Mouse (Mus musculus) adrenal gland (tissue): ENCODE data around the gene Lrrn3.

Experiments
- intact Hi-C: fragments of 180-260 bp; cut with DNase I; formaldehyde crosslinking; loops from one replicate; pipeline ENCODE4 v1.15.1; 2025
- long read RNA-seq, 2 experiments: library from polyadenylated mRNA; unstranded; transcript quantifications; one replicate each; pipeline ENCODE4 v2.0.0; 2020; ENCODE audit warnings: borderline replicate concordance in 1 of 2; ENCODE audit not compliant: insufficient replicate concordance in 1 of 2

Lrrn3 gene
- long read RNA-seq, experiment 1, transcript Lrrn3-201 (2 exons, 3,865 nt): major isoform, 29 of 33 reads
- long read RNA-seq, experiment 1, partial matches to known transcripts: 1 of 33 reads
- long read RNA-seq, experiment 1, other reads (novel, unspliced or antisense): 3 of 33 reads
- long read RNA-seq, experiment 2, transcript Lrrn3-201 (2 exons, 3,865 nt): major isoform, 35 of 37 reads
- long read RNA-seq, experiment 2, partial matches to known transcripts: 0 of 37 reads
- long read RNA-seq, experiment 2, other reads (novel, unspliced or antisense): 2 of 37 reads

DNA sequence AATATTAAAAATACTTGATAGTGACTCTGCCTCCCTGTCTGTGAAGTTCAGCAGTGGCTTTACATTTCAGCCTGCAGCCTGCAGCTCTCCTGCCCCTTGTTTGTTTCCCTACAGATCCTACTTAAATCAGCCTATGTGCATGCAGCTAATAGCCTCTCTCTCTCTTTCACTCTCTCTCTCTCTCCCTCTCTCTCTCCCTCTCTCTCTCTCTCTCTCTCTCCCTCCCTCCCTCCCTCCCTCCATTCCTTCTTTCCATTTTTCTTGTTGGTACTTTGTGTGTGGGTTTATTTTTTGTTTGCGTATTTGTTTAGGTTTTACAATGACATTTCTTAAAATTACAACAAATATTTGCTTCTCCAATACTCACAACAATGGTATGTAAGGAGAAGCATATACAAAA is at the start of gene Lrrn3:
Gene Lrrn3 (minus strand): TSS at position 101 of the 400 bp plus-strand sequence.
- intact Hi-C loops: loop anchor here (5.0 to 10.0 kb wide), 4 partner anchors 198 to 649 kb away; no protein-coding TSS in a partner anchor

GRCm38 (mm10) chr12:41528410-41528809 is 42.2 kb upstream of the Lrrn3 start:
- intact Hi-C loops: no loop called here

- intact Hi-C loops: no loop called here
Measured at GRCm38 (mm10) chr12:41526688-41527087, 40.5 kb upstream of the Lrrn3 start.

- intact Hi-C loops: no loop called here
Measured at GRCm38 (mm10) chr12:41521671-41522070, 35.4 kb upstream of the Lrrn3 start.

DNA sequence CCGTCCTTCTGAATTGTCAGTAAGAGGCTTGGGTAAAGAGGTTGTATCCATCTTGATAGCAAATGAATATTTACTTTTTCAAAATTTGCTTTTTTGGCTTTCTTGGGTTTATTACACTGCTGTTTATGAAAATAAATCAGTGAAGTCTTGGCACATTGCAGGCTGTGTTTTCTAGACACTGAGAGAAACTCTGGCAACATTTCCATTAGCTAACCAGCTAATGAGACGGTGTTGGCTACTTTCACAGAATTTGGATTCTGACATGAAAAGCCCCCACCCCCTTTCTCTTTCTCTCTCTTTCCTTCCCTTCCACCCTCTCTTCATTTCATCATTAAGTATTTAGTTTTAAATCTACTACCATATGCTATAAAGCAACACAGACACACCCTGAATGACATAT is 34.1 kb upstream of the Lrrn3 start:
- intact Hi-C loops: no loop called here

GRCm38 (mm10) chr12:41518897-41519296 is 32.7 kb upstream of the Lrrn3 start:
- intact Hi-C loops: no loop called here

DNA sequence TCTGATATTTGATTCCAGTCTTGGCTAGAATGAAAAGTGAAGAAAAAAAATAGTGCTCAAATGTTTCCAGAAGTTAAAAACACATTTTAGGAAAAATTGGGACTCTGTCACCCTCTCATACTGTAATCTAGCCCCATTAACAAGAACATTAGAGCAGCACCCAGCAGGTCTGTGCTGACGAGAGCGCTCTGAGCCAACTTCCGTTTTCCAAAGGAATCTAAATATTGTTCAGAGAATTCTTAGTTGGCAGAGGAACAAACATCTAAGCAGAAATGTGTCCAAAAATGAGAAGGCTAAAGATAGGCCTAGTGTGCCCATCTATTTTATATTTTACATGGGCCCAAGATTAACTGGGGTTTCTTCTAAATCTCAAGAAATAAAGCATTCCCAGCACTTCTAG is 24.4 kb upstream of the Lrrn3 start:
- intact Hi-C loops: no loop called here

GRCm38 (mm10) chr12:41508610-41509009 is 22.4 kb upstream of the Lrrn3 start:
- intact Hi-C loops: no loop called here

DNA sequence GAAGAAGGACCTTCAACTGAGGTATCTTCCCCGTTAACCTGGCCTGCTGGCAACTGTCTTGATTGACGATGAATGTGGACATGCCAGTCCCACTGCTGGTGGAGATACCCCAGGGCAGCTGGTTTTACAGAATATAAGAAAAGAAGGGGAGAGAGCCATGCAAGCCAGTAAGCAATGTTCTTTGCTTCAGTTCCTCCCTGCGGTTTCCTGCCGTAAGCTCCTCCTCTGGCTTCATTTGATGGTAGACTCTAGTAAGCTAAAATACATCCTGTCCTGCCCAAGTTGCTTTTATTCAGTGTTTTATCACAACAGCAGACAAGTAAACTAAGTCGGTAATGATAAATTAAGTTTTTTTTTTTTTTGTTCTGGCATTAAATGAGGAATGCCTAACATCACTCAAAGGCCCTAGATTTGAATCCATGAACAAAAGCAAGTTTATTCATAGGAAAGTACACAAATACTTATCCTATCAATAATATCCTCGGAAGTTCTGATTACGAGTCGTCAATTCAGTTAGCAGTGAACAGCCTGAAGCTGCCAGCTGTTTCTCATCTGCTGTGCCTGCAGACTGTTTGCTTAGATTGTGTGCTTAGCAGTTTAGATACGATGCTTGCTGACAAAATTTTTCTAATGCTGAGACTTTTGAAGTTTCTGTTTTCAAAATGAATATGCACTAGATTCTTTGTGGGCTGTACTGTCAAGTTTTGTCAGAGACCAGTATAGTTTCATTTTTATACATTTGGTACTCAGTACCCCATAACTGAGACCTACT is 14.0 kb upstream of the Lrrn3 start:
- intact Hi-C loops: no loop called here

GRCm38 (mm10) chr12:41494620-41495019 is 8.4 kb upstream of the Lrrn3 start:
- intact Hi-C loops: no loop called here

- intact Hi-C loops: loop anchor here (5.0 to 10.0 kb wide), 4 partner anchors 198 to 650 kb away; no protein-coding TSS in a partner anchor
Measured at GRCm38 (mm10) chr12:41487005-41487404, 774 bp upstream of the Lrrn3 start.

DNA sequence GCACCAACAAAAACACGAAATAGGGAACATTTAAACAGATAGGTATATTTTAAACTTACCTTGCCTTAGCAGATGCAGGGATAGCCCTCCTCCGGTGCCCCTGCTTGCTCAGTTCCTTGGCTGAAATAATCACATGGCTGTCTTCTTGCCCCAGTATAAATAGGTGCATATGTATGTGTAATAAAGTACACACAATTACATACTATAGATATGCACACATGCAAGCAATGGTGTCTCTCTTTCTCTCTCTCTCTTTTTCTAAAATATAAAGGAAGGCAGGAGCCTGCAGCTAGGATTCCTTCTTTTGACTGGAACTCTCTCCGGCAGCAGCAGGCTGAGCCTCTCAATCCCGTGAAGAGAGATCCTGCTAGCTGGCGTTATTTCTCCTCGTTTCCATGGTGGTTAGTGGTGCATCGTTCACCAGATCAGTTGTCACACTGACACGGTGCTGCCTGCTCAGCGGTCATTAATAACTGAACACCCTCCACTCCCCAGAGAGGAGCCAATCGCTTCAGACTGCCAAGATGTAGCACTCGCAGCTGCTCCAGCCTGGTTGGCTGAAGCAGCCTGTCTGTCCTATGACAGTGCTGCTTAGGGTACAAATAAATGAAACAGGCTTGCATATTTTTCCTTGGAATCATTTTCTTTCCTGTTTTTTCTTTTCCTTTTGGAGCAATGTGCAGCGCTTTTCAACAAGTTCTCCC is 567 bp downstream of the Lrrn3 start:
- intact Hi-C loops: loop anchor here (5.0 to 10.0 kb wide), 4 partner anchors 199 to 648 kb away; no protein-coding TSS in a partner anchor

- intact Hi-C loops: loop anchor here (5.0 to 10.0 kb wide), 4 partner anchors 200 to 648 kb away; no protein-coding TSS in a partner anchor
Measured at GRCm38 (mm10) chr12:41484689-41485511, 1.3 kb downstream of the Lrrn3 start.

DNA sequence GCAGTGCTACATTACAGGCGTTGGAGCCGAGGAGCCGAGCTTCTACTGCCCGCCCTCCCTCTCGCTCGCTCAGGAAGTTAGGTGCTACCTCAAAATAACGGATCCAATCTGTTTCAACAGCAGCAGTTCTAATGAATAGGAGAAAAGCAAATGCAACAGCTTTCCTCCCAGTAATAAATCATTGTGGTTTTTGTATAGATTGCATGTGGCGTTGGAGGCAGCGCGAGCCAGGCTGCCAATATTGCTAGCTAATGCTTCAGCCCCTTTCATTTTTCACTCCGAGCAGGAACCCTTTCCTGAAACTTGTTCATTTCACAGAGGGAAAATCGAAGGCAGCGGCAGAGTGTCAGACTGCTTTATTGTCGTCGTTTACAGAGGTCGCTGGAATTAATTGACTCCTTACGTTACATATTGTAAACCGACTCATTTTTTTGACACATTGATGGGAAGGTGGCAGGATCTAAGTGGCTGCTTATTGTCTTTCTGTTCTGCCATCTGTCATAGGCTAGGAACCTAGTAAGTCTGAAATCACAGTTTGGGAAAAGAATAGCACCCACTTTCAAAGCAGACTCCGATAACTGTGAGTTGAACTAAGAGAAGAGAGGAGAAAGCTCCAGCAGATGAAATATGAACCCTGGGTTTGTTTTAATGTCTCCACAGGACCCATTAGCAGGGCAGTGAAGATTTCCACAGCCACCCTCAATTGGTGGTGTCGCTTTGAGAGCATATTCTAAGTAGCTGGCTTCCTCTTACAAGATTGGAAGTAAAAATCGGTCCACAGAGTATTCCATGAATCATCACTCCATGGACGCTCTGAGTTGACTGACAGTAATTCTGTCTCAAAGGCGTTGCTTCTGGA is 2.4 kb downstream of the Lrrn3 start:
- intact Hi-C loops: loop anchor here (10.0 kb wide), 2 partner anchors 201 to 259 kb away; no protein-coding TSS in a partner anchor

GRCm38 (mm10) chr12:41483091-41483592 is 3.1 kb downstream of the Lrrn3 start:
- intact Hi-C loops: loop anchor here (10.0 kb wide), 2 partner anchors 202 to 258 kb away; no protein-coding TSS in a partner anchor

DNA sequence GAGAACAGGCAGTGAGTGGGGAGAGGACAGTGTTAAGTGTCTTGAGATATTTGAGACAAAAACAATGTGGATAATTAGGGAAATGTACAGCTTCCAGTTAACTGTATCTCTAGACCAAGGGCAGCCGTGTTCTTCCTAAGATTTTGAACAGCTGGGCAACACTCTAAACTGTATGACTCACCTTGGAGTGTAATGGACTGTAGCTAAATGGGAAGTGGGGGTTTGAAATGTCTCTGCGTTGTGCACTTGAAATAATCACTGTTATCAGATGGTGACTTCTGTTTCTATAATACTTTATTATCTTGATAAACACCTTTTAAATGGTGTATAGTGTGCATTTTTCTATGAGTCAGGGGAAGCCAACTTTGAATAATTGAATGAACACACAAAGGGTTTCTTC is 4.7 kb downstream of the Lrrn3 start:
- intact Hi-C loops: loop anchor here (10.0 kb wide), 2 partner anchors 203 to 257 kb away; no protein-coding TSS in a partner anchor

DNA sequence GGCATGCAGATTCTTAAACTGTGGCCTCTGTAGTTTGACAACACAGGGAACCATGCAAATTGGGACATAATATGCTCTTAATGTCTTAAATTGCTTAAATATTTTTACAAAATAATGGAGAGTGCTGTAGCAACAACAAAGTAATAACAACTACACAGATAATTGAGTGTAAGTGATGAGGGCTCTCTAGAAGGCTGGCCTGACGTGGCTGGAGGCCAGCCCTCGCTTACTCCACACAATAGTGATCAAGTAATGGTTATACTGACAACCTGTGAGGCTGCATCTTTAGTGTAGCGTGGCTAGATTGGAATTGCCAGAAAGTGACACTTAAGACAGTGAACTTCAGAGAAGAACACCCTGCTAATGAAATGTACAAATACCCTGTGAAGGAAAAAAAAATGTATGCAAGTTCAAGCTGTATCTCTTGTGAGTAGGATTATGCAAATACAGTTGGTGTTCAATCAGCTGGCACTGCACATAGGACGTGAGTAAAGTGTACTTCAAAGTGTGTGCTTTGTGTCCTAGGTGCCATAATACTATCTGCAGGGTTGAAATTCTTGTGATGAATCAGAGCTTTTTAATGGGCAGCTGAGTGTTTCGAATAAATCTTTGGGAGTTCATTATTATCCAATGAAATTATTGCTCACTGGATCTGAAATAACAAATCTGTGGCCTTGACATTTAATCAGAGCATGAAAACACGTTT is 17.0 kb downstream of the Lrrn3 start:
- intact Hi-C loops: no loop called here

GRCm38 (mm10) chr12:41468374-41468991 is 17.7 kb downstream of the Lrrn3 start:
- intact Hi-C loops: no loop called here
